Mouse (Mus musculus) WW6 (cell line): Measurements from ENCODE around the gene Sorbs2.

Experiments used
- DNase-seq: peaks from one replicate; pipeline ENCODE4 v3.0.0-alpha.2; 2013; ENCODE audit warnings: low read depth, low spot score

Gene Sorbs2

GRCm38 (mm10) chr8:45570117-45570516 lies 62.5 kb downstream of the Sorbs2 start:
- DNase-seq: no peak

DNA sequence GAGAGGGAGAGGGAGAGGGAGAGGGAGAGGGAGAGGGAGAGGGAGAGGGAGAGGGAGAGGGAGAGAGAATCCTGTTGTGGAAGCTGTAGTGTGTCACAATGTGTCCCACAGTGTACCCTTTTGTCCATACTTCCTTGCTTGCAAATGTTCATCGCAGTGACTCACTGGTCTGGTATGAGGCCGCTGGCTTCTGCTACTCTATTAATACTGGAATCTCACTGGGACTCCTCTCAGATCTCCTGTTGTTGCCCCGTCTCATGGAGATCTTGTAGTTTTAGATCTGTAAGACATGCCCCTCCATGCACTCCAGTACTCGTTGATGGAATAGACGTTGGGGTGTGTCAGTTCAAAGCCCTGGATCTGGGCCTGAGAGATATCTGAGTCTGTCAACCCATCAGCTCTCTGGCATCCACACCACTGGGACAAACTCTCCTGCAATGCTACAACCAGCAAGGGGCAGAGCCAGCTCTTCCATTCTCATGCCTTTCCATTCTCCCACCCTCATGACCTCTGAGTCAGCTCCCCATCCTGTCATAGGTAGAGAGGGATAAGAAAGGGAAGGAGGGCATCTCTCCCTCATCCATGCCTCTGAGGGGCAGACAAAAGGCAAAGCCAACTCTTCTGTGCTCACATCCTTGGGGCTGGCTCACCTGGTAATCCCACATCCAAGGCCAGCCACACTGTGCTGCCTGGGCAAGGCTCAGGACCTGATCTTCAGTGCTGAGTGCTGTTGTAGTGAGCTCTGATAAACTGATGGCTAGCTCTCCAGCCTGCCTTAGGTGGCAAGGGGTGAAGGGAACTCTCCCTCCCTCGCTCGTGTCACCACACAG lies 72.3 kb downstream of the Sorbs2 start:
- no peak for DNase-seq

DNA sequence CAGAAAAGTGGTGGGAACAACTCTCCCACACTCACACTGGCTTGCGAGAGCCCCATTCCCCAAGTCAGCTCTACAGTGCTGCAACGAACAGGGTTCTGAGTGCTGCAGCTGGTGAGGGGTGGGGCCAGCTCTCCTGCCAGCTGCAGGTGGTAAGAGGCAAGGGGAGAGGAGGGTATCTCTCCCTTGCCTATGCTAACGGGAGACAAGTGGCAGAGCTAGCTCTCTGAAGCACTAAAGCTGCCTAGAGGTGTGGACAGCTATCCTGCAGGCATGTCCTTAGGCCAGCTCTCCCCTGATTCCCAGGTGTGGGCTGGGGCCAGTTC lies 72.9 kb downstream of the Sorbs2 start:
- no peak for DNase-seq

DNA sequence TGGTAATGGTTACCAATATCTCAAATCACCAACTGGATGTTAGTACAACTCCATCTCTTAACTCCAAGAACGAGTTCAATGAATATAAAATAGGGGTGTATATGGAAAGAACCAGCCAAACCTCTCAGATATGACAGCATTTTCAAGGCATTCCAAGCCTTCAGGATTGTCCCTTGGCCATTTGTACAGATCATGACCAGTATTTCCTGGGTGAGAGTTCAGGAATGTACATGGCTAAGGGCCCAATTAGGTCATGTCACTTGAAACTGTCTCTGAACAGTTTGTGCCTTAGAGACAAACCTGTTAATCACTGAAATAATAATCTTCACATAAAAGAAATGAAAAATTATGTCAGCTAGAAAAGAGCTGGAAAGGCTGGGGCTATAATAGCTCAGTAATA lies 76.3 kb downstream of the Sorbs2 start:
- no peak for DNase-seq

GRCm38 (mm10) chr8:45584390-45585052 lies 76.9 kb downstream of the Sorbs2 start:
- DNase-seq: no peak

DNA sequence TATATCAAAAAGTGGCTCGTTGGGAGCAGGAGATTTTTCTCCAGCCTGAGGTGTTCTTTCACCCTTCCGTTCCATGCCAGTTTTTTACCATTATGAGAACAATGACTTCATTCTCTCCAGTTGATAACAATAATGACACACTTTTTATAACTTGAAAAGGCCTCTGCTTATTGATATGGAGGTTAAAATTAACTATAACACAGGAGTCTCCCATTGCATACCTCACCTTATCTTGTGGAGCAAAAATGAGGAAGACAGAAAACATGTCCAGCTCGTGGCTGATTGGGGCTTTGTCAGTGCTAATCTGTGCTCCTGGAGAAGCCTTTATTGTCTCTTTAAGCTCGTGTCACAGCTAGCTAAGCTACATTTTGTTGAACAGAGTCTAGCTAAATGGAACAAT lies 77.6 kb downstream of the Sorbs2 start:
- DNase-seq: no peak

- DNase-seq: no peak
Measured at GRCm38 (mm10) chr8:45587011-45587410, 79.4 kb downstream of the Sorbs2 start.

DNA sequence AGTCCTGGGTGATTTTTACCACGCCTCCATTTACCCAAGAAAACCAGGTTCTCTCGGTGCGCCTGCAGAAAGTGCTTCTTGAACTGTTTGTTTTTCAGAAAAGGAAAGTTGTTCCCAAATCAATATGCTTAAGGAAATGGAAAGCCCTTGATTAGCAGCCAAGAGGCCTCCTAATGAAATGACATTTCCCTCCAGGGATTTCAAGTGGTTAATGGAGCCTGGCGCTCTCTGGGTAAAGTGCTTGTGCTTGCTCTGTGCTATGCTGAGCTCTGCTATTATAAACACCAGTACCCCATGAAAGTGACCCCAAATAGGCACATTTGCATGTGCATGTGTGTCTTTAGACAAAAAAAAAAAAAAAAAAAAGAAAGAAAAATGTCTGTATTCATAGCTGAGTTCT lies 84.3 kb downstream of the Sorbs2 start:
- no peak for DNase-seq

DNA sequence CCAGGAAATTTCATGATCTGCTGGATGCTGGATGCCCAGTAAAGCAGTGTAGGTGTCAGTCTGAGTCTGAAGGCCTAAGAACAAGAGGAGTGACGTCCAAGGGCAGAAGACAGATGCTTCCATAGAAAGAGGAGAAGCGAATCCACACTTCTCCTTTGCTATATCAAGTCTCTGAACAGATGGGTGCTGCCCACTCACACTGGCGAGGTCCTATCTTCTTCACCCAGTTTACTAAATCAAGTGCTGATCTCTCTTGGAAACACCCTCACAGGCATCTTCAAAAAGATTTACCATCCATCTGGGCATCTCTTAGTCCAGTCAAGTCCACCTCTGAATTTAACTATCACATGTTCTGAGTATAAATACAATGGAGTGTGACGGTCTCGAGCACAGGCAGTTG lies 86.1 kb downstream of the Sorbs2 start:
- no peak for DNase-seq

DNA sequence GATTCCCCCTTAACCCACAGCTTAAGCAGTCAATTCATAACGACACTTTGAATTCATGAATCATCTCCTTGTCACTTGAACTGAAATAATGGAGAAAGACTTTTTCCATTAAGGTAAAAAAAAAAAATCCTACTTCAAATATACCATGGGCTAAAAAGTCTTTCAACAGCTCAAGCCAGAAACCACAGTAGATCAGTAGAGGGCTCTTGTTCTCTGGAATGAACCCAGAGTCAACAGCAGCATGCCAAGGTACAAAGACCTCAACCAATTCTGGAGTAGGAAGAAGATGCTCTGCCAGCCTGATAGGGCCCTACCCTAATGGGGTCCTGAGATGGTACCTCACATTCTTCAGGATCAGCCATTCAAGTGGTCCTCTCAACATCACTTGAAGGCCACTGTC lies 88.4 kb downstream of the Sorbs2 start:
- DNase-seq: no peak

- DNase-seq: no peak
Measured at GRCm38 (mm10) chr8:45596591-45596990, 89.0 kb downstream of the Sorbs2 start.

GRCm38 (mm10) chr8:45597631-45598420 lies 90.2 kb downstream of the Sorbs2 start:
- no peak for DNase-seq

DNA sequence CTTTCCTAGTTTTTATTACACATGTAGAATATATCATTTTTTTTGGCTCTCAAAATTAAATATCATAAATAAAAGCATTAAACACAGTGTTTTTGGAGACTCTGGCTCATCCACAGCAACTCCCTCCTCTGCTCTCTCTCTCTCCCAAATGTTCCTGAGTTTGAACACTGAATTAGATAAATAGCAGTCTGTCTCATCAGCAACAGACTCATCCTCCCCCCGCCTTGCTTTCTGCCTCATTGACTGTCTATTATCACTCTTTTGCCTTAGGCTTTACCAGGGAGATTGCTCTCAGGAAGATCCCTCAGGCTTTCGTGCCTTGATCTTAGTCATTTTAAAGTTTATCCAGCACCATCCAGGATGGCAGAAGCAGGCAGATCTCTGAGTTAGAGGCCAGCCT lies 91.3 kb downstream of the Sorbs2 start:
- DNase-seq: no peak

- no peak for DNase-seq
Measured at GRCm38 (mm10) chr8:45602019-45602418, 94.4 kb downstream of the Sorbs2 start.

DNA sequence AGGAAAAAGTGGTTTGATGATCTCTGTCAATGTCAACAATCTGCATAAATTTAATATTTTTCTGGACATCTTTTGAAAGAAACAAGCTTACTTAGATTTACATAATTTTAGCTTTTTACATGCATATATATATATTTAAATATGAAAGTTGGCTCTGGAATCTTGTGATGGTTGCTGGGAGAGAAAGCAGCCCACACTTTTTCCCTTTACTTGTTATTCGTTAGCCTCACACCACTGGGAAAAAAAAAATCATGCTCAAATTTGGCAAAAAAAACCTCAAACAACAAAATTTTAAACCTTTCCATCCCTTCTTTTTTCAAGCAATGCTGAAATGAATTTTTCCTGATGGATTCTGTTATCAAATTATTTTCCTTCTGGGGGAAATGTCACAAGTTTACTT lies 97.8 kb downstream of the Sorbs2 start:
- DNase-seq: no peak

DNA sequence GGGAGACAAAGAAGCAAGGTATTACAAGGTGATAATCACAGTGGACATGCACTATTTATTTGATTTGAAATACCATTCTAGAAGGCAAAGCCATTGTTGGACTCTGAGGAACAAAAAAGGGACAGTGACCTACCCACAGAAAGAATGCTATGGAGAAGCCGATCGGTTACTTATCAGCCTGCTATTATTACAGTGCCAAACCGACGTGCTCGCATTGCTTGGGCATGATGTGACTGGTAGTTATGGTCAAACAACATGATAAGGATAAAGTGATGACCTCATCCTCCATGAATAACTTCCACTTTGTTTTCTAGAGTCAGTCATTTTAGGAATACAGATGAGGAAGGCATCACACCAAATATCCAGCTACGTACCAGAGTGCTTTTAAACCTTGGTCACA lies 99.4 kb downstream of the Sorbs2 start:
- DNase-seq: no peak

- DNase-seq: no peak
Measured at GRCm38 (mm10) chr8:45608413-45608812, 100.8 kb downstream of the Sorbs2 start.

DNA sequence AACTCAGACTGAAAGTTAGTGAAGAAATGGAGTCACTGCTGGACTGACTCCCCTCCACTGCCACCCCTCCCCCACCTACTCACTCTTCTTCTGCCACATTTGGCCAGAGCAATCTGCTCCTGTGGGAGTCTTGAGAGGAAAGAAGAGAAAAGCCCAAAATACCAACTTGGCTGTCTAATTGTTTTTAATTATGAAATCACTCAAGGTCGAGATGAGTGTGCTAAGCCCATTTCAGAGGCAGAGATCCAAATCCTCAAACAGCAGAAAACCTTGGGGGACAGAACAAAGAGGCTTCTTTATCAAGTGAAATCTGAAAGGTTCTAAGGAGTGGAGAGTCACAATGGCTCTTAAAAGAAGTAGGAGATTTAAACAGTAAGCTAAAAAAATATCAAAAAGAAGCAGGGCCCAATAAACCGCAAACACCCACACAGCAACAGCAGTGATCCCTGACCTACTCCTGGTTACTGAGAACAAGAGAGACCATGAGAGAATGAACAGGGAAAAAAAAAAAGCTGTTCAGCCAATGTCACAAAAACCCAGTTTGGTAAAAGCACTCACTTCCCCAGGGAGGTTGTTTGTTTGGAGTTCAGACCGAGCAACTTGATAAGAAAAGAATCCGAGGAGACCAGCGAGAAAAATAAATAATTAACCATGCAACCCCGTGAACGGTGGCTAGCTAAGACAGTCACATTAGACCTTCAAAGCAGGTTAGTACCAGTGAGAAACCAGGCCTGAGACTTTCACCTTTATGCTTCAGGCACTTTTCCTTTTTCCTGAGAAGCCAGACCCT lies 103.0 kb downstream of the Sorbs2 start:
- DNase-seq: no peak

GRCm38 (mm10) chr8:45611320-45611719 lies 103.7 kb downstream of the Sorbs2 start:
- no peak for DNase-seq

GRCm38 (mm10) chr8:45614610-45615009 lies 107.0 kb downstream of the Sorbs2 start:
- DNase-seq: no peak

DNA sequence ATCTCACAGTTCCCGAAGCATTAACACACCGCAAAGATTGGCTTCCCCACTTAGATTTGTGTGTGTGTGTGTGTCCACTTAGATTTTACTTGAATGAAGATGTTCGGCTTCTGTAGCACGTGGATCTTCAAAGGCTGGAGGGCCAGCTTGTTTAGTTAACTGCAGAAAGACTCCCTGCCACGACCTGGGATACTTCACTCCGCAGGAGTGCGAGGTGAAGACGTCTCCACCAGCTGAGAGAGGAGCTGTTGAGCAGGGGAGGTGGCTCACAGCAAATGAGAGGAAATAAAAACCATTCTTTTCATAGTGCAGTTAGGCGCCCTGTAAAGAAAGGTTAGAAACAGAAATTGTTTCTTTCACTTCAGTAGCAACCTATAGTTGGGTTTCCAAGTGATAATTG lies 107.5 kb downstream of the Sorbs2 start:
- DNase-seq: no peak

DNA sequence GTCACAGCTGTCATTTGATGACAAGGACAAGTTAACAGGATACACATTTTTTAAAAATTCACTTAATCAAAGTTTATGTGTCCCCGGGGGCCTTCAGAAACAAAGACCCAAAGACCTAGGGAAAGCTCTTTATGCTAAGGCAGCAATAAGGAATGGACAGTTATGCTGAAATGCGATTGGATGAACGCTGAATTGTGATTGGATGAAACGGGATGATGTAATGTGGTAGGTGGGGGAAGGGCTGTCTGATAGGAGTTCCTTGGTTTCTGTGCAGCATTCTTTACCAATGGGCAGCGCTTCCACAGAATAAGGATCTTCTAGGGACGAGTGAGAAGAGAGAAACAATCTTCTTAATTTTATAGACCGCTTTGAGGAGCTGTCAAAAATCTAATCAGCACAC lies 108.0 kb downstream of the Sorbs2 start:
- no peak for DNase-seq
